Mouse (Mus musculus): ENCODE data around the gene Ddn.

The Ddn gene

DNA sequence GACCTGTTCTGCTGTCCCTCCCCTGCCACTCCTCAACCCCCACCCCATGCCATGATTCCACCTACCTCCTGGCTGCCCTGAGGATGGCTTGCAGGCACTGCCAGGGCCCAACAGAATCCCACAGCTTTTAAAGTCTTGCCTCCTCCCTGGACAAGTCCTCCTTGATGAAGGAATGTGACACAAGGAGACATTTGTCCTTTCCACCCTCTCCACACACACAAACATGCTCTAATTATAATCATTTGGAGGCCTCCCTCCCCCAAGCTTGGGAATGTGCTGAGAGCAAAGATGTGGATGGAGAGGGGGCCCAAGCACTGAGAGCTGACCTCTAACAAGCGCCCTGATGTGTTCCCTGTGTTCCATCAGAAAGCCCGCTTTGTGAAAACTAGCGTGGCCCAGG lies at the start of gene Ddn:
TSS of gene Ddn (minus strand) at position 101 of the 400 bp plus-strand sequence.
- no peak for DNase-seq (ENCODE audit: inconsistent ontology term)

DNA sequence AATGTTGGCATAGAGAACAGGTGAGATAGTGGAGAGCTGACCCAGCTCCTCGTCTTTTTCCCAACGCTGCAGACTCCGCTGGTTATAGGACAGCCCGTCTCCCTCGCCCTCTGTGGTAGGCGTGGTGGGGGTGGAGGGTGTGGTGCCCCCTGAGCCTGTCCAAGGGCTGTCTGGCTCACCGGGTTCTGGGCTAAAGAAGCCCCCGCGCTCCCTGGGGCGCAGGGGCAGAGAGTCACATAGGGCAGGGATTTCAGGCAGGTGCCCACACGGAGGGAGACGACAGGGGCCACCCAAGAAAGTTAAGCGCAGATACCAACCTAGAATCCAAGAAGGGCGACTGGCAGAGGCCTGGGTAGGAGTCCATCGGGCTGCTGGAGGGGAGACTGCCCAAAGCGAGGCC lies 44.9 kb upstream of the Ddn start:
- DNase-seq (ENCODE audit: inconsistent ontology term) = no peak

DNA sequence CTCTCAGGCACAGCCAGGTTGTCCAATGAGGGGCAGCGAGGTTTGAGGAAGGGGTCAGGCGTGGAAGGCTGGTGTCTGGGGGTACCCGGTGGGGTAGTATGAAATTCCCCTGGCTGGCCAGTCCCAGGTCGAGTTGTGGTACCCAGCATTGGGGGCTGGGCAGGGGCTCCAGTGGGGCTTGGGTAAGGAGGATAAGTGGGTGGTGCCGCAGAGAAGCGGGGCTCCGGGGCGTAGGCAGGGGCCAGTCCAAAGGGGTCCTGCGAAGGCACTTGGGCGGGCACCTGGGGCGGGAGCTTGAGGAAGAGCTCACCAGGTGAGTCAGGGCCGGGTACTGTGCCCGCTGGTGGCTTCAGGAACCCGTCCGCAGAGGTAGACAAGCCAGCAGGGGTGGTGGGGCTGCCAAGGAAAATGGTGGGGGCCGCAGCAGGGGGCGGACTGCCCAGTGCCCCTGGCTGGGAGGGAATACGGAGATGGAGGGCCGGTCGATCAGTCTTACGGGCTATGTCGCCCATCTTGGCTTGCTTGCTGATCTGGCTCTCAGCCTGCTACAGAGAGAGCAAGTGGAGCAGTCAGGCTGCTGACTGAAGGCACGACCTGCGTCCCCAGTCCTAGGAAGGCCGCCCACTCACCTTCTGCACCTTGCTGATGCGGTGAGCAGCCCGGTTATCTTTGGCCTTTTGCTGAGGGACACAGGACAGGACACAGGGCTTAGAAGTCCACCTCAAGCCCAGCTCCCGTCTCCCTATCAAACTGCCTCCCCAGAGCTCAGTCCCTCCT lies 44.1 kb upstream of the Ddn start:
- DNase-seq (ENCODE audit: inconsistent ontology term) = no peak

- no peak for DNase-seq (ENCODE audit: inconsistent ontology term)
These were observed 43.4 kb upstream of the Ddn start for GRCm38 (mm10) chr15:98852733-98853132.

DNA sequence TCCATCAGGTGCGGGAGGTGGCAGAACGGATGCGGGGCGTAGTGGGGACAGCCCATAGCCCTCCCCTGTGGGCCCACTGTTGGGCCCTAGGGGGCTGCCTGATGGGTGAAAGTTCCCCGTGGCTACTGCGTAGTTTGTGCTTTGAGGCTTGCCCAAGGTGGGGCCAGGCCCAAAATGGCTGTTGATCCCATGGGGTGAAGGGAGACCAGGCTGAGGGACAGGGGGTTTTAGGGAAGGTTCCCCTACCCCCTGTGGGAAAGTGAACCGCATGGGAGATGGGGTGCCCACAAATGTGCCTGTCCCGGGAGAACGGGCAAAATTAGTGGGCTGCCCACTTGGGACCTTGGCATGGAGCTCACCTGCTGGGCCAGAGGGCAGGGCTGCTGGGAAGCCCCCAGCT lies 42.8 kb upstream of the Ddn start:
- no peak for DNase-seq (ENCODE audit: inconsistent ontology term)

- no peak for DNase-seq (ENCODE audit: inconsistent ontology term)
These were observed 42.0 kb upstream of the Ddn start for GRCm38 (mm10) chr15:98851229-98851818.

- DNase-seq (ENCODE audit: inconsistent ontology term) = no peak
These were observed 41.4 kb upstream of the Ddn start for GRCm38 (mm10) chr15:98850668-98851067.

DNA sequence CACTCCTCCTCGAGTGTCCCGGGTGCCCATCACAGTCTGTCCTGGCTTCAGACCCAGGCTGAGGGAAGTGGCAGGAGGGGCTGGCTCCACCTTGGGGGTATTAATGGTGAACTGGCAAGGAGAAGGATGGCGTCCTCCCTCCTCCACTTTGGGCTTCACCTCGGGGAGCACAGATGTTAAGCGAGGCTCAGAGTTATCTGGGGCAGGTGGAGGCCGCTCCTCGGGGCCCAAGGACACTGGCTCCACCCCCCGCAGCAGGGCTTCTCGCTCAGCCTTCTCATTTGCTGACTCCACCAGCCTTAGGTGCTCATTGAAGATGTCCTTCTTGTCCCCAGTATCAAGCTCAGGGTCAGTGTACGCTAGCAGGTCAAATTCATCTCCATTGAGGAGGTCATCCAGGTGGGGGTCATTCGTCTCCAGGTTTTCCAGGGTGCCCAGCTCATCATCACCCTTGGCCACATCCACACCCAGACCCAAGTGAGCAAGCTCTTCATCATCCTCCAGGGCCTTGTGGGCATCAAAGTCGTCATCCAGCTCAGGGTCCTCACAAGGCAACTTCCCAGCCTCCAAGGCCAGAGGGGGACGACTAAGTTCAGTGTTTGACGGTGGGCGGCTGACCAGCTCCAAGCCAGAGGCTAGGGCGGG lies 40.8 kb upstream of the Ddn start:
- DNase-seq (ENCODE audit: inconsistent ontology term) = no peak

DNA sequence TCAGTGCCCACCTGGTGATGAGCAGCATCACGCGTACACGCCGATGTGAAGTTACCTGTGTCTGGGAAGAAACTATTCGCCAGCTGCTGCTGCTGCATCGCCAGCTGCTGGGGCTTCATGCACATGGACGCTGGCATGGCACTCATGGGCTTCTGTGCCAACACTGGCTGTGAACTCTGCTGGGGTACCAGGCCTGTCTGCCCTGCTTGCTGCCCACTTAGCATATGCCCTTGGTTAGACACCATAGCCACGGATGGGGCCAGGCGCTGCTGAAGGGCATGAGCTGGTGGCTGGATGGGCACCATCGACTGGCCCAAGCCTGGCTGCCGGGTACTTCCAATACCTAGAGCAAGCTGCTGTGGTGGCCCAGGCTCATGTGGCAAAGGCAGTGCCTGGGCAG lies 39.9 kb upstream of the Ddn start:
- DNase-seq (ENCODE audit: inconsistent ontology term) = no peak

DNA sequence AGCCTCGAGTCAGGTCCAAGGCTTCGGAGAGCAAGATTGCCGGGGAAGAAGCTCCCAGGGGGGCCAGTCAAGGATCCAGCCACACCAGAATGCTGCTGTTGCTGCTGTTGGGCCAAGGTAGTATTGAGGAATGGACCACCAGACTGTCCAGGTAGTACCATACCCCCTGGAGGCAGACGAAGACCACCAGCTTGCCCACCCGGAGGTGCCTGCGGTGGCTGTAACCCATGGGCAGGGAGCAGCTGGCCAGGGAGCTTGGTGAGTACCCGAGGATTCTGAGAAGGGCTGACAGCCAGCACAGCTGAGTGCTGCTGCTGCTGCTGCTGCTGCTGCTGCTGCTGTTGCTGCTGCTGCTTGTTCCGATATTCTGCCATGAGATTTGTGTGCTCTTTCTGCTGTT lies 36.9 kb upstream of the Ddn start:
- DNase-seq (ENCODE audit: inconsistent ontology term) = no peak

DNA sequence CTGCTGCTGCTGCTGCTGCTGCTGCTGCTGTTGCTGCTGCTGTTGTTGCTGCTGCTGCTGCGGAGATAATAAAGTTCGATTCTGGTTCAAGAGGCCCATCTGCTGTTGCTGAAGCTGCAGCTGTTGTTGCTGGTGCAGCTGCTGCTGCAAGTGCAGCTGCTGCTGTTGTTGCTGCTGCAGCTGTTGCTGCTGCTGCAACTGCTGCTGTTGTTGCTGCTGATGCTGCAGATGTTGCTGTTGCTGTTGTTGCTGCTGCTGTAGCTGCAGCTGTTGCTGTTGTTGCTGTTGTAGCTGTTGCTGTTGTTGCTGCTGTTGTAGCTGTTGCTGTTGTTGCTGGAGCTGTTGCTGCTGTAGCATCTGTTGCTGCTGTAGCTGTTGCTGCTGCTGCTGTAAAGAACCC lies 35.9 kb upstream of the Ddn start:
- DNase-seq (ENCODE audit: inconsistent ontology term) = no peak

DNA sequence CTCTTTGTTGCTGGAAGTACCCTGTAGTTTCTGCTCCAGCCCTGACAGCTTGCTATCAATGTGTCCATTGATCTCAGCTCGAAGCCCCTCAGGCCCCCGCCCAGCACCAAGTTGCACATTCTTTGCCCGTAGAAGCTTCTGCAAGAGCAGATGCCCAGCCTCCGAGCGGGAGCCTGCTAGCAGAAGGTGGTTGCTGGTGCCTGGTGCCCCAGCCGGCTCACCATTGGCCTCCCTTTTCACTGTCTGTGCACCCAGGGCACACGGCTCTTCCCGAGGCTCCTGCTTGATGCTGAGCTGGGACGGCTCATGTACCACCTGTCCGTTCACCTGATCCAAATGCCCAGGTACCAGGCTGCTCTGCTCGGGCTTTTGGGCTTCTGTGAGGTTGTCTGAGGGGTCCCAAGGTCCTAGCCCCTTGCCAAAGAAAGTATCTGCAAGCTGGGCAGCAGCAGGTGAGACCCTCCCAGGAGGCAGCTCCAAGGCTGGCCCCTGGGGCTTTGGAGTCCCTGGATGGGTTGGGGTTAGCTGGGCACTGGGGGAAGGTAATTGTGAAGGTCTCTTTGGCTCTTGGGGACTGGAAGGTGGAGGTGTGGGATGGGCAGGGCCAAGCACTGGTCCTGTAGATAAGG lies 34.4 kb upstream of the Ddn start:
- DNase-seq (ENCODE audit: inconsistent ontology term) = no peak

GRCm38 (mm10) chr15:98839671-98840585 lies 30.6 kb upstream of the Ddn start:
- no peak for DNase-seq (ENCODE audit: inconsistent ontology term)

GRCm38 (mm10) chr15:98839161-98839560 lies 29.9 kb upstream of the Ddn start:
- no peak for DNase-seq (ENCODE audit: inconsistent ontology term)

GRCm38 (mm10) chr15:98837743-98838103 lies 28.4 kb upstream of the Ddn start:
- no peak for DNase-seq (ENCODE audit: inconsistent ontology term)

GRCm38 (mm10) chr15:98837006-98837742 lies 27.9 kb upstream of the Ddn start:
- DNase-seq (ENCODE audit: inconsistent ontology term) = no peak

GRCm38 (mm10) chr15:98835291-98835690 lies 26.0 kb upstream of the Ddn start:
- DNase-seq (ENCODE audit: inconsistent ontology term) = no peak

GRCm38 (mm10) chr15:98834059-98834458 lies 24.8 kb upstream of the Ddn start:
- DNase-seq (ENCODE audit: inconsistent ontology term) = no peak

DNA sequence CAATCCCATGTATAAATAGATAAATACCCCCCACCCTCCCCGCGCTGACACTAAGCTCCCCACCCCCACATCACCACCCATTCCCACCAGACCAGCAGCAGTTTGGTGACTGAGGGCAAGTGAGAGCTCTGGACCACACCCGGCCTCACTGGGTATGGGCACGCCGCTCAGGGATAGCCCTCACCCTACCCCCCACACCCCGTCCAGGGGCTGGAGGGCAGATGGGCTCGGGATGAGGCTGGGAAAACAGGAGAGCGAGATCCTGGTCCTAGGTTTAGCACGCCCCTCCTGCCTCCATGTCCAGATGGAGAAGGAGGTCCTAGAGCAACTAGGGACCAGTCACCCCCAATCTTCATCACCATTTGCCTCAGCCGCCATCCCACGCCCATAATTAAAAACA lies 24.0 kb upstream of the Ddn start:
- DNase-seq (ENCODE audit: inconsistent ontology term) = no peak

DNA sequence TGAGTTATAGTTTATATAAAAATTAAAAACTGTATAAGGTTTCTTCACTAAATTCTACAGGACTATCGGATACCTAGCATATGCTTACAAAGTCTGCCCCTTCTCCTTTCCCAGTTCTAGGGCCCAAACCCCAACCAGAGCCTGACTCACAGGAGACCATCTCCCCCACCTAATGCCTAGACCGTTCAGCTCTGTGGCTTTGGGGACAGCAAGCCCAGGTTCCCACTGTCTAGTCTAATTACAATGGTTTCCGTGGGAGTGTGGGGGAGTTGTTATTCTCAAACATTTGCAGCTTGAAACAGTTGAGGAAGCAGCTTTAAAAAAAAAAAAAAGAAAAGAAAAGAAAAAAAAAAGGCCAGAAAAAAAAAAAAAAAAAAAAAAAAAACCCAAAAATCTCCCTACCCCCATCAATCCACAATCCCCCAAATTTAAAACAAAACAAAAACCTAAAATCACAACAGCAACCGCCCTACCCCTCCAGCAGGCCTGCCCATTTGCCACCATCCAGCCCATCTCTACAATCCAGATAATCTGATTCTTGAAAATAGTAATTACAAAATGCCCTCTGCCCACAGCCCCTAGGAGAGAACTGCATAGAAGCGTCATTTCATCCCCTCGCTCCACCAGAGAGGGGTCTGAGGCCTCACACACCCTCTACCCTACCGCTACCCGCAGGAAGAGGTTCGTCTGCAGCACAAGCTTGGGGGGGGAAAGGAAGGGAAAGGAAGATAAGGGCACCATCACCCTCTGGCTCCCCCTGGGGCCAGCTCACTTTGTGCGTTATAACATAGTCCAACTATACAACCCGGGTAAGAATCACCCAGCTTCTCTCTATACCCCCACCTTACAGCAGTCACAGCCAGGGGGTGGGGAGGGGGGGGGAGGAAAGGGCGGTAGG lies 23.1 kb upstream of the Ddn start:
- peak; percentile 18 for DNase-seq (ENCODE audit: inconsistent ontology term)

All from Muller cell, postnatal 12 days (primary cell).